22 mouse cellular contexts compared by ENCODE assay signal in the genomic region with DNA sequence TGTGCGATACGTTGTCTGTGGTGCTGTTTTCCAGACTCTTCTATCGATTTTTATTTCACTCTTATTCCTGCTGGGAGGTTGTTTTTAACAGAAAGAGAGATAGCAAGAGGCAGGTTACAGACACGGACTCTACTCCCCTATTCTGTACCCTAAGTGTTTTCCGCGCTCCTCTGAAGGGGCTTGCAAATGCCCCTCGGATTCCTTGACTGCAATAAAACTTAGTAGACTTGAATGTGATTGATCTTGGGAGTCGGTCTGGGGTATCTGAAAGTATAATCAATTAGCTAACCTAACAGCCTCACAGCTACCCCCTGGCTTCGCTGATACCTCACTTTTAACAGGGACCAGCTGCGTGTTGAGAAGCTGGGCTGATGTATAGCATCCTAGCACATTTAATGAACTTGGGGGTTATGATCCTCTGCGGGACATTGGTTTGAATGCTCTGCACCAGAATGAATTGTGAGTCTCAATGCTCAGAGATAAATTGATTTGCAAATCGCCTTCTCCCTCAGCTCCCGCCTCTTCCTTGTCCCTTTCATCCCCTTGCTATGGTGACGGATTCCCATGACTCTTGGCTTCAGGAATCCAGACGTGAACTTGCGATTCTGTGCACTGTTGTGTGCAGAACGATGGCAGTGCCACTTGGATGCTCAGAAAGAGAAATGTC. TPM values are rescaled to one million over a fixed set of nuclear protein-coding genes. Genes with fewer than 3 reads are reported as not detected.
DNase-seq lines count a peak whose midpoint lies in the region; ATAC-seq and TF ChIP-seq lines count a peak whose summit lies in the region.
"Had no signal": no experiment of that assay in that cellular context is flagged by ENCODE, and none has a peak within 500 bp of the region (broad histone marks: within the 10 kb centered on the region; RNA-seq: fewer than 3 reads in every experiment).

No protein-coding gene starts in this region.

- H3K9me3 ChIP-seq in hindbrain, embryonic 10.5 days = peaks cover 4% of the 10 kb centered on the region; the same call in 1 of the 2 replicates
- H3K9me3 ChIP-seq in midbrain, postnatal 0 days (ENCODE audit: low read length) = no peaks in the 10 kb centered on the region
- H3K9me3 ChIP-seq: heart, embryonic 12.5 days; limb, embryonic 12.5 days; liver, embryonic 13.5 days; lung, embryonic 15.5 days; stomach, embryonic 15.5 days had no signal

- H3K27me3 ChIP-seq in hindbrain, embryonic 10.5 days (ENCODE audit: insufficient read depth, poor library complexity, severe bottlenecking) = no peaks in the 10 kb centered on the region
- H3K27me3 ChIP-seq in midbrain, postnatal 0 days (ENCODE audit: insufficient read depth, low read length) = no peaks in the 10 kb centered on the region
- H3K27me3 ChIP-seq: liver, embryonic 13.5 days; lung, embryonic 15.5 days; stomach, embryonic 15.5 days had no signal

- peak; percentile 61 for DNase-seq in embryo, embryonic 10.5 days (ENCODE audit: low spot score)
- peak; percentile 43 for DNase-seq in hindbrain, embryonic 10.5 days (ENCODE audit: low spot score)
- DNase-seq in mesoderm, embryonic 11.5 days (ENCODE audit: low read depth, low spot score) = peak; percentile 24
- peak; percentile 35 for DNase-seq in midbrain, postnatal 0 days (ENCODE audit: low spot score)
- DNase-seq in left cerebral cortex, postnatal 25 days (ENCODE audit: low spot score in 2 of 2) = no peak
- DNase-seq in thymus, postnatal 10 days (ENCODE audit: low spot score in 2 of 2) = no peak
- no peak for DNase-seq in spleen, adult 12 weeks (ENCODE audit: low spot score)
- DNase-seq: cerebellum, adult 9-11 months; gastrocnemius, postnatal 25 days; liver, embryonic 13.5 days; right cerebral cortex, adult 18-20 months; spleen, adult 18-20 months; thymus, postnatal 14 days had no signal

- H3K4me3 ChIP-seq in hindbrain, embryonic 10.5 days = no peak overlapping the region
- no peak overlapping the region for H3K4me3 ChIP-seq in midbrain, postnatal 0 days (ENCODE audit: low read depth, low read length)
- H3K4me3 ChIP-seq: heart, embryonic 12.5 days; limb, embryonic 12.5 days; liver, embryonic 13.5 days; lung, embryonic 15.5 days; stomach, embryonic 15.5 days had no signal

- H3K27ac ChIP-seq in hindbrain, embryonic 10.5 days = peak overlapping the region; percentile 69
- no peak overlapping the region for H3K27ac ChIP-seq in midbrain, postnatal 0 days (ENCODE audit: low read depth, low read length)
- H3K27ac ChIP-seq: limb, embryonic 12.5 days; liver, embryonic 13.5 days; lung, embryonic 15.5 days; macrophage; stomach, embryonic 15.5 days had no signal

- no peak for TF ChIP-seq CTCF in midbrain, postnatal 0 days (IDR thresholded peaks at IDR 0.05)

- peaks cover 17% of the 10 kb centered on the region for H3K4me1 ChIP-seq in hindbrain, embryonic 10.5 days (replicated peaks)
- H3K4me1 ChIP-seq in midbrain, postnatal 0 days (ENCODE audit: insufficient read depth, low read length) = no peaks in the 10 kb centered on the region
- H3K4me1 ChIP-seq: heart, embryonic 12.5 days; liver, embryonic 13.5 days; lung, embryonic 15.5 days; stomach, embryonic 15.5 days had no signal

- H3K9ac ChIP-seq in midbrain, postnatal 0 days (replicated peaks; ENCODE audit: low read length, poor library complexity, severe bottlenecking) = no peak overlapping the region
- H3K9ac ChIP-seq: heart, embryonic 12.5 days; limb, embryonic 12.5 days; liver, embryonic 13.5 days; lung, embryonic 15.5 days; stomach, embryonic 15.5 days had no signal

- no peak for ATAC-seq in midbrain, postnatal 0 days (ENCODE audit: low FRiP score)
- ATAC-seq: CD4-positive, CD25-positive, alpha-beta regulatory T cell, adult 4 months; intestine, embryonic 16.5 days had no signal

- intact Hi-C loops in left cerebral cortex, postnatal 25 days (cut with DNase I) = no loop called here

- peak overlapping the region; percentile 21 for H3K4me2 ChIP-seq in midbrain, postnatal 0 days (ENCODE audit: low read depth, low read length, poor library complexity, severe bottlenecking)
- H3K4me2 ChIP-seq: heart, embryonic 12.5 days; limb, embryonic 12.5 days; liver, embryonic 13.5 days; lung, embryonic 15.5 days; stomach, embryonic 15.5 days had no signal

- 48% methylated on average over 17 of the region's 17 CpGs for WGBS in hindbrain, embryonic 10.5 days
- 29% methylated on average over 17 of the region's 17 CpGs for WGBS in midbrain, postnatal 0 days

- no peaks in the 10 kb centered on the region for H3K36me3 ChIP-seq in hindbrain, embryonic 10.5 days
- H3K36me3 ChIP-seq in midbrain, postnatal 0 days (ENCODE audit: insufficient read depth, low read length) = no peaks in the 10 kb centered on the region
- H3K36me3 ChIP-seq: G1E; heart, embryonic 12.5 days; limb, embryonic 12.5 days; liver, embryonic 13.5 days; lung, embryonic 15.5 days; stomach, embryonic 15.5 days had no signal

RNA-seq across cellular contexts. Expression of a gene that starts 31.7 kb away (rescaled TPM):
- polyA plus RNA-seq in hindbrain, embryonic 10.5 days (2016; fragmentation: Nextera tagmentation; extraction: Ambion mirVana) = 0.41 TPM in 1 of 2 replicates, not detected in the other
- 0.38 and 1.2 TPM in 2 replicates for total RNA-seq in midbrain, postnatal 0 days (2014; rRNA removed)
- polyA plus RNA-seq in midbrain, postnatal 0 days (2015; fragmentation: Nextera tagmentation; extraction: Ambion mirVana) = 0.54 and 0.91 TPM in 2 replicates
- total RNA-seq in left cerebral cortex, postnatal 25 days (2021) = under 1 TPM; 0.21 to 0.55 TPM
- total RNA-seq: G1E; gastrocnemius, postnatal 25 days had no signal
- polyA plus RNA-seq: CD4-positive, CD25-positive, alpha-beta regulatory T cell, adult 4 months; embryonic facial prominence, embryonic 11.5 days; G1E; heart, embryonic 12.5 days; intestine, embryonic 16.5 days; liver, embryonic 13.5 days; macrophage; stomach, embryonic 15.5 days had no signal

RNA-seq across cellular contexts. Expression of a gene that starts 50.0 kb away (rescaled TPM):
- polyA plus RNA-seq in hindbrain, embryonic 10.5 days (2016; fragmentation: Nextera tagmentation; extraction: Ambion mirVana) = 20.7 and 21.9 TPM in 2 replicates
- 2.7 and 3.5 TPM in 2 replicates for total RNA-seq in midbrain, postnatal 0 days (2014; rRNA removed)
- 1.4 and 1.5 TPM in 2 replicates for polyA plus RNA-seq in midbrain, postnatal 0 days (2015; fragmentation: Nextera tagmentation; extraction: Ambion mirVana)
- total RNA-seq in left cerebral cortex, postnatal 25 days (2021) = 1 to 10 TPM in 1 of 2 experiments, under 1 TPM in 1; 0.94 to 1.2 TPM

RNA-seq across cellular contexts. Expression of a gene that starts 50.0 kb away (rescaled TPM):
- 0.07 and 1.0 TPM in 2 replicates for polyA plus RNA-seq in hindbrain, embryonic 10.5 days (2016; fragmentation: Nextera tagmentation; extraction: Ambion mirVana)
- 0.66 and 4.2 TPM in 2 replicates for total RNA-seq in midbrain, postnatal 0 days (2014; rRNA removed)
- 0.82 and 2.6 TPM in 2 replicates for polyA plus RNA-seq in midbrain, postnatal 0 days (2015; fragmentation: Nextera tagmentation; extraction: Ambion mirVana)
- total RNA-seq in left cerebral cortex, postnatal 25 days (2021) = under 1 TPM; 0.16 to 0.64 TPM
- total RNA-seq: gastrocnemius, postnatal 25 days had no signal
- polyA plus RNA-seq: embryonic facial prominence, embryonic 11.5 days; G1E had no signal

Comparison
In these comparisons a context has a peak if more than half of its experiments do, and no peak if none do; other contexts are left out.
1. DNase-seq: peak in embryo, embryonic 10.5 days (single experiment), hindbrain, embryonic 10.5 days (single experiment), mesoderm, embryonic 11.5 days (single experiment) and midbrain, postnatal 0 days (single experiment); none in left cerebral cortex, postnatal 25 days (0 of 2), thymus, postnatal 10 days (0 of 2) and spleen, adult 12 weeks (single experiment).